Mouse (Mus musculus) adrenal gland, postnatal 10 days (tissue): ENCODE measurements around the gene Wdr45. TPM values are rescaled to one million over a fixed set of nuclear protein-coding genes. Genes with fewer than 3 reads are reported as not detected.
A peak's percentile ranks its signal among the peaks of the same experiment; 100 is the strongest.
"Not testable (repeated sequence)": the region's sequence is repeated elsewhere in the genome, so short reads cannot be mapped to it uniquely, and the experiment has no call there.

Experiments
- DNase-seq: peaks from one replicate; pipeline ENCODE4 v3.0.0; 2021; ENCODE audit warnings: mixed read lengths
- long read RNA-seq, 2 experiments: library from polyadenylated mRNA; stranded (forward); transcript quantifications; one replicate each; pipeline ENCODE4 v2.0.0; 2021
- total RNA-seq, 2 experiments: library from RNA; stranded (reverse); gene quantifications; 2 replicates each; pipeline ENCODE4 v1.2.3; 2021

Gene Wdr45
- total RNA-seq = 10 to 100 TPM; 57.2 to 57.5 TPM
- long read RNA-seq, experiment 1, transcript Wdr45-201 (11 exons, 1,609 nt) = major isoform, 32 of 54 reads
- long read RNA-seq, experiment 1, partial matches to known transcripts = 4 of 54 reads
- long read RNA-seq, experiment 1, other reads (novel, unspliced or antisense) = 11 of 54 reads
- long read RNA-seq, experiment 2, transcript Wdr45-201 (11 exons, 1,609 nt) = major isoform, 12 of 24 reads
- long read RNA-seq, experiment 2, partial matches to known transcripts = 3 of 24 reads
- long read RNA-seq, experiment 2, other reads (novel, unspliced or antisense) = 7 of 24 reads

DNA sequence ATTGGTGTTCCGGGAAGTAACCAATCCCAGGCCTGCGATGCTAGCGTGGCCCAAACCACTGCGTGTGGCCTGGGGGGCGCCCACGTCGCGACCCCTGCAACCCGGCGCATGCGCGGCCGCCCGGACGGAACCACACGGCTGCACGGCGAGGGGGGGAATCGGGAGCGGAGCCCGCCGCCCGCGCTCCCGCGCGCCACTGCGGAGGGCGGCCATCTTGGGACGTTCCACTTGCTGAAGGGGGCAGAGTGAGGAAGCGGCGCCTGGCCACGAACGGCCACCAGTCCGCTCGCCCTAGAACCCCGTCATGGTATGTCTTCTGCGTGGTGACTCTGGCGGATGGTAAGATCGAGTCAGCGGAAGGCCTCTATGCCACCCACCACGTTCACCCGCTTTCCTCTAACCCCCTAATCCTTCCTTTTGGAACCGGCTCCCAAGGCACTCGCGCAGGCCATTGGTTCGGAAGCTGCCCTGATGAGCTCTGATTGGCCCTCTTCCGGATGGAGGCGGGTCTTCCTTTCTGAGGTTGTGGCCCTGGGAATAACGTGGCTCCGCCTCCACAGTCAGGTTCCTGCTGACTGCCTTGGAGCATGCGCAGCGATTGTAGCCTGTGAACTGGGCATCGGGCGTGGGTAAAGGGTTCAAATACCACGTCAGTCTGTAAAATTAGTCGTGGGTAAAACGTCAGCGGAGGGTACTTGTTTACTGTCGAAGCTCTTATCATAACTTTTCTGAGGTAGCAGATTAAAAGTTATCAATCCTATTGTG lies at the start of gene Wdr45:
Gene Wdr45 (plus strand): TSS at position 199 of the 765 bp plus-strand sequence.
- DNase-seq = peak; percentile 89

DNA sequence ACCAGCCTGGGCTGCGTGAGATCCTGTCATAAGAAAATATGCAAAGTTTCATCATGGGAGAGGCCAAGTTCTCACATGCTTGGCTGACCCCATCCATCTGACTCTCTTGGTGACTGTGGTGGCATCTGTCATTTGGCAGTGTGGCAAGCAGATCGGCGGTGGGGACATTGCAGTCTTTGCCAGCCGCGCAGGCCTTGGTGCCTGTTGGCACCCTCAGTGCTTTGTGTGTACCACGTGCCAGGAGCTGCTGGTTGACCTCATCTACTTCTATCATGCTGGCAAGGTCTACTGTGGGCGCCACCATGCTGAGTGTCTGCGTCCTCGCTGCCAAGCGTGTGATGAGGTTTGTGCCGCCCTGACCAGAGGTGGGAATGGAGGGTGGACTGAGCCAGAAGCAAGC lies 49.3 kb upstream of the Wdr45 start:
- DNase-seq = peak; percentile 53

DNA sequence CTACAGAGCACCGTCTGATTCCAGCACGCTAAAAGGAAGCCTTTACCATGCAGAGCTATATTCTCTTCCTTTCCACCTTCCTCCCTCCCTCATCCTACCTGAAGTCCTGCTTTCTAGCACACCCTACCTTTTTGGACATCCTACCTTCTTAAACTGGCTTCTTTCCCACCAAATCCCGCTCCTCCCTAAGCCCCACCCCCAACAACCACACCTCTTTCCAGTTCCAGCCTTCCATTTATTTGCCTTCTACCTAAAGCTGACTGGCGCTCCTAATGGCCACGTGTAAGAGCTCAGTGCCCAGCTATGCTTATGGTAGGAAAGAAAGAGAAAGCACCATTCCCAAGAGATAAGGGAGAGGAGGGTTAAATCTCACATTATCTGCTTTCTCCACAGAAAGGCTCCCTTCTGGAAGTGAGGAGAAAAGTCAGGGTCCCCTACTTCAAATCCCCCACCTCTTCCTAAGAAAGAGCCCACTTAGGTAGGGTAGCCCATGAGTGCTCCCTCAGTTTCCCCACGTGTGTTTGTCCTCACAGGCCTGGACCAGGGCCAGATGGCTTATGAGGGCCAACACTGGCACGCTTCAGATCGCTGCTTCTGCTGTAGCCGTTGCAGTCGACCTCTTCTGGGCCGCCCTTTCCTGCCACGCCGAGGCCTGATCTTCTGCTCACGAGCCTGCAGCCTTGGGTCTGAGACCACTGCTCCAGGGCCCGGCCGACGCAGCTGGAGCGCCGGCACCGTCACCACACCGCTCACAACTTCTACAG lies 48.2 kb upstream of the Wdr45 start:
- DNase-seq = no peak

- peak; percentile 80 for DNase-seq
Measured at GRCm38 (mm10) chrX:7670390-7670881, 43.7 kb upstream of the Wdr45 start.

DNA sequence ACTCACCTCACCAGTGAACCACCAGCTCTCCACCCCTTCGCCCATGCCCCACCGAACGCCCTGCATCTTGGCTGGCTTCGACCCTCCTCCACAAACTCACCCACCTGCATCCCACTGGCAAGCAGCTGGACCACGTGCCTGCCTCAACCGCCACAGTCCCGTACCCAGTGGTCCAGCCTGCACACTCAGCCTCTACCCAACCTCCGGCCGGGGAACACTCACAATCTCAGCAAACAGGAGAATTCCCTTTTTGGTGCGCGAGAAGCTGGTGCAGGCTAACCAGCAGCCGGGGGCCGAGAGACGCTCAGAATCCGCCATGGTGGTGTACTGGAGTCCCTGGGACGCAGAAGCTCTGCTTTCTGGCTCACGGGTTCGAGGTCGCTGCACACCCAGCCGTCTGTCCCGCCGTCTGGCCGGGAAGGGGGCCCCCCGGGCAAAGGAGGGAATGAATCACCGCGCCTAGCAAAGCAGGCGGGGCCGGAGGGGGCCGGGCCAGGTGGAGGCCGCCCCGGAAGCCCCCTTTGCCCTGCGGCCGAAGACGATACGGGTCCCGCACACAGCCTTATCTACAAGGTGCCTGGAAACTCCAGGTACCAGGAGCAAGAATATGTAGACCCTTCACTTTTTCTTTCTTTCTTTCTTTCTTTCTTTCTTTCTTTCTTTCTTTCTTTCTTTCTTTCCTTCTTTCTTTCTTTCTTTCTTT lies 43.1 kb upstream of the Wdr45 start, which contains the start of gene Plp2:
Gene Plp2 (minus strand): TSS at position 470 of the 703 bp plus-strand sequence.
- peak; percentile 73 for DNase-seq

GRCm38 (mm10) chrX:7672739-7673138 lies 41.4 kb upstream of the Wdr45 start:
- DNase-seq = no peak

GRCm38 (mm10) chrX:7673578-7674281 lies 40.4 kb upstream of the Wdr45 start:
- peak; percentile 49 for DNase-seq

GRCm38 (mm10) chrX:7674284-7675000 lies 39.7 kb upstream of the Wdr45 start:
- no peak for DNase-seq

GRCm38 (mm10) chrX:7675001-7675380 lies 39.1 kb upstream of the Wdr45 start:
- no peak for DNase-seq

DNA sequence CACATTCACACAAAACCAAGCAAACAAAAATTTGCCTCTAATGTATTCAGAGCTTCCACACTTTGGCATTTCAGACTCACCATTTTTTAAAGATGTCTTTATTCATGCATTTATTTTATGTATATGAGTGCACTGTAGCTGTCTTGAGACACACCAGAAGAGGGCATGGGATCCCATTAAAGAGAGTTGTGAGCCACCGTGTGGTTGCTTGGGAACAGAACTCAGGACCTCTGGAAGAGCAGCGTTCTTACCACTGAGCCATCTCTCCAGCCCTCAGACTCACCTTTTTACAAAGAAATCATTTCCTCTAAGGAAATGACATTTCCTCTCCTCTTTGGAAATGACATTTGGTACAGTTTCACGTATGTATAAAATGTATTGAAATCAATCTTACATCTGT lies 35.1 kb upstream of the Wdr45 start:
- DNase-seq = no peak

GRCm38 (mm10) chrX:7679405-7680056 lies 34.6 kb upstream of the Wdr45 start:
- peak; percentile 92 for DNase-seq

- no peak for DNase-seq
Measured at GRCm38 (mm10) chrX:7680057-7680412, 34.1 kb upstream of the Wdr45 start.

DNA sequence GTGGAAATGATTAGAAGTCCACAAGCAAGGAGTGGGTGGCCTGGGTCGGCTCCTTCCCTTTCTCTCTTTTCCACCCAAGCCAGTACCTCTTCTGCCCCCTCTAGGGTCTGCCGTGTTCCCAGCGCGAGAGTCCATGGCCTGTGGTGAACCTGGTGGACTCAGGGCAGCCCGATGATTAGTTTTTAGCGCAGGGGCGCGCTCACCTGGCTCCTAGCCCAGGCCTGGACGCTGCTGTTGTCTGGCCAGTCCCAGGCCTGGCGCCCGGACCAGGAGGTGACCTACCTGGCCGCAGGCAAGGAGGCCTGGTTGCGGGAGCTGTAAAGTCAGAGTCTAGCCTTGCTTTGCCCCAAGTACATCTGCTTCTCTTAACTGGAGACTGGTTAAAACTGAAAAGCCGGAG lies 33.3 kb upstream of the Wdr45 start, which contains the start of gene Magix:
Gene Magix (minus strand): TSS at position 388 of the 400 bp plus-strand sequence.
- DNase-seq = peak; percentile 42

- no peak for DNase-seq
Measured at GRCm38 (mm10) chrX:7688321-7688720, 25.8 kb upstream of the Wdr45 start.

GRCm38 (mm10) chrX:7690486-7690885 lies 23.6 kb upstream of the Wdr45 start:
- no peak for DNase-seq

- DNase-seq = peak; percentile 45
Measured at GRCm38 (mm10) chrX:7692862-7693261, 21.3 kb upstream of the Wdr45 start.

GRCm38 (mm10) chrX:7696520-7696919 lies 17.6 kb upstream of the Wdr45 start:
- no peak for DNase-seq

DNA sequence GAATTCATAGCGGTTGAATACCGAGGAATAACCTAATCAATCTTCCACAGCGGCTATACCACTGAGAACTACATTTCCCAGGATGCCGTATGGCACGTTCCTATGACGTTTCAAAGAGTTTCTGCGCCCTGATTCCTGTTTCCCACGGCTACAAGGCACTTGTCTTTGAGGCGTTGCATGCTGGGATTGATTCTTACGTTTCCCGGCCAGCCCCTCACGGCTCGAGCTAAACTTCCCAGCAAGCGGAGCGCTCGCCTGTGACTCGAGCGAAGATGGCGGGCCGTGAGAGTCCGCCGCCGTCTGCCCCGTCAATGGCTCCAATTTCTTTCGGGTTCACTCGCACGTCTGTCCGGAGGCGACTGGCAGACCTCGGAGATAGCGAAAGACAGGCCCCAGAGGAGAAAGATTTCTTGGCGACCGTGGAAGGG lies 17.2 kb upstream of the Wdr45 start, which contains the start of gene Gpkow:
Gene Gpkow (plus strand): TSS at position 178 of the 428 bp plus-strand sequence.
- DNase-seq = peak; percentile 82

DNA sequence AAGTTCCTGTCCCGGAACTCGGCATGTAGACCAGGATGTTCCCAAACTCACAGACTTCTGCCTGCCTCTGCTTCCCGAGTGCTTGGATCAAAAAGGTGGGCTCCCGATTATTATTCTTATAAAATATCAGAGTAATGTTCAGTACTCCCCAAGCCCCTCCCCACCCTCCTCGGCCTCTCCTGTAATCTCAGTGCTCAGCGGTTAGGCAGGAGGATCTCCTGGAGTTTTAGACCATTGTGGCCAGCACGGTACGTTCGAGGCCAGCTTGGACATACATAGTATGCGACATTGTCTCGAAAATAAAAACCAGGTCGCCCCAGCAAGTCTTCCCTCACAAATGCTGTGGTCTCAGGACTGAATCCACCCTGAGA lies 384 bp upstream of the Wdr45 start:
- not testable (repeated sequence) for DNase-seq

DNA sequence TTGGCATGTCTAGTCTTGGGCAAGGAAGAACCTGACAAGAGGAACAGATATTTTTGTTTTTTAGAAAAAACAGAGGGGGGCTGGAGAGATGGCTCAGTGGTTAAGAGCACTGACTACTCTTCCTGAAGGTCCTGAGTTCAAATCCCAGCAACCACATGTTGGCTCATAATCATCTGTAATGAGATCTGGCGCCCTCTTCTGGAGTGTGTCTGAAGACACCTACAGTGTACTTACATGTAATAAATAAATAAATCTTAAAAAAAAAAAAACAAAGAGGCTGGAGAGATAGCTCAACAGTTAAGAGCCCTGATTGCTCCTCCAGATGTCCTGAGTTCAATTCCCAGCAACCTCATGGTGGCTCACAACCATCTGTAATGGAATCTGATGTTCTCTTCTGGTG lies 1.9 kb downstream of the Wdr45 start:
- not testable (repeated sequence) for DNase-seq
